Mouse (Mus musculus): ENCODE results near the gene Arpc3.
"Not testable (repeated sequence)": the region's sequence is repeated elsewhere in the genome, so short reads cannot be mapped to it uniquely, and the experiment has no call there.

Gene Arpc3

DNA sequence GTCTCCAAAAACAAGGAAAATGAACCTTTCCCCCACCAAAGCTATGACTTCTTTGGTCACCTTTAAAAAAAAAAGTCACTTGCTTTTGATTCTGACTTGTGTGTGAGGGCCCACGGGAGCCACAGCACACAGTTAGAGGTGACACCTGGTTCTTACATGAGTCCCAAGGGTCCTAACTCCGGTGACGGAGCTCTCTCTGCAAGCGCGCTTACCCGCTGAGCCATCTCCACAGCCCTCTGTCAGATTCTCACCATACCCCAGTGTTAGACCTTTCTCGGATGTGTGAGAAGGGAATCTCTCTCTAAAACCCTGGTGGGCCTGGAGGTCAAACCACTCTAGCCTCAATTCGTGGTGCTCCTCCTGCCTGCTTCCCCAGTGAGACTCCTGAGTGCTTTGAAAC lies 5.8 kb downstream of the Arpc3 start:
- no peak for DNase-seq (ENCODE audit: low read depth in 2 of 2, low spot score in 2 of 2)

DNA sequence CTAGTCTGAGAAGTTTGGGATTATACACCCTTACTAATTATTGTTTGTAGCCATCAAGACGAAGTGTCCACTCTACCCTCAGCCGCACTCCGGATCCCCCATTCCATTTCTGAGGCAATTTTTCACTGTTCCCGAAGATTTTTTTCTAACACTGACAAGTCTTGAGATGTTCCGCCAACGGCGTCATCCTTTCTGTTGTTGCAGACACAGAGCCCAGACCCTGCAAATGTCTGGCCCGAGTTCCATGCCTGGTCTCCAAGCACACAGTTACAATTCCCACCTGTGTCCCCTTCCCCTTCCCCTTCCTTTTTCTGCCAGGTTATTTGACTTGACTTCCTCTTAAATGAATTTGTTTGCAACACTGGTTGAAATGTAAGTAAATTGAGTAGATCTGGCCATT lies 8.2 kb downstream of the Arpc3 start:
- DNase-seq (ENCODE audit: low read depth in 2 of 2, low spot score in 2 of 2) = no peak

DNA sequence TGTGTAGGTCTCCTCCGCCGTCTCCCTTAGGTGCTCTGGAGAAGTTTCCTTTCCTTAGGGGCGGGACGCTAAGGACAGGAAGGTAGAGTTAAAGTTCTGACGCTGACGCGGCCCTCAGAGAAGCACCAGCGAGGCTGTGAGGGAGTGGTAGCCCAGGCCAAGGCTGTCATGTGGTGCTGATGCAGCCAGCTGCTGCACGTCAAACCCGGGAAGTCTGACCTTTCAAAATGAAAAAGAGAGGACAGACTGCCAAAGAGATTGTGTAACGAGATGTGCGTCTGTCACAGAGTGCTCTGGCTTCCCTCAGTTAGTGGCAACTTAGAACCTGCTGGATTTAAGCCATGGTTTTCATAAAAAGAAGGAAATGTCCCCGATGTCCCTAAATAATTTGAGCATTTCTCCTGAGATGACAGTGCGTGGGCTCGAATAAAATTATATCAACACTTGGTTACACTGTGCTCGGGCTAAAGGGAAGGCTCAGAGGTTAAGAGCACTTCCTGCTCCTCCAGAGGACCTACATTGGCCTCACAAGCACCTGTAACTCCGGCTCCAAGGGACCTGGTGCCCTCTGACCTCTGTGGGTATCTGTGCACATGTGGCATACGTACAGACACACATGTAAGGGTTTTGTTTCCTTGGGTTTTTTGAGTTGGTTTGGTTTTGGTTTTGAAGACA lies 9.1 kb downstream of the Arpc3 start:
- no peak for DNase-seq (ENCODE audit: low read depth in 2 of 2, low spot score in 2 of 2)

DNA sequence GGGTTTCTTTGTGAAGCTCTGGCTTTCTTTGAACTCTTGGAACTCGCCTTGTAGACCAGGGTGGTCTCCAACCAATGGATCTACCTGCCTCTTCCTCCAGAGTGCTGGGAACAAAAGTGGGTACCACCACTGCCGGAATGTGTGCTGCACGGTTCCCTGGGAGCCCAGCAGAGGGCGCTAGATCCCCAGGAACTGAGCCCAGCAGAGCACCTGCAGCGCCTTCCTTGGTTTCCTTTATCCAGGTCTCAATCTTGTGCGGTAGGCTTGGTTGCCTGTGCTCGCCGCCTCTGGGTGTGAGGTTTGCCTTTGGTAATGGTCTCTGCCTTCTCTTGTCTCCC lies 9.6 kb downstream of the Arpc3 start:
- peak; percentile 59 to 72 for DNase-seq (ENCODE audit: low read depth in 2 of 2, low spot score in 2 of 2)

DNA sequence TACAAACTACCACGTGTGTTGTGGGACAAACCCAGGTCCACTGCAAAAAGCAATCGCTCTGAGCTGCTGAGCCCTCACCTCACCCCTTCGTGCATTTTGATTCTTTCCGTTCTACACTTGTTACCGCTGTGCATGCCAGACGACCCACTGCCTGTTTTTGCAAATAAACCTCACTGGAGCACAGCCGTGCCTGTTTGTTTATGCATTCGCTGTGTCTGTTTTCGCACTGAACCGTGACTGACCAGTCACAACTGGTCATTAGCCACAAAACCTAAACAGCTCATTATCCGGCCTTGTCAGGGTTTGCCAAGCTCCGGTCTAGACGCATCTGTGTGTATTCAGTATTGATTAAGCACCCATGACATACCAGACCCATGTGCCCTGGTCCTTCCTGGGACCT lies 10.5 kb downstream of the Arpc3 start:
- no peak for DNase-seq (ENCODE audit: low read depth in 2 of 2, low spot score in 2 of 2)

DNA sequence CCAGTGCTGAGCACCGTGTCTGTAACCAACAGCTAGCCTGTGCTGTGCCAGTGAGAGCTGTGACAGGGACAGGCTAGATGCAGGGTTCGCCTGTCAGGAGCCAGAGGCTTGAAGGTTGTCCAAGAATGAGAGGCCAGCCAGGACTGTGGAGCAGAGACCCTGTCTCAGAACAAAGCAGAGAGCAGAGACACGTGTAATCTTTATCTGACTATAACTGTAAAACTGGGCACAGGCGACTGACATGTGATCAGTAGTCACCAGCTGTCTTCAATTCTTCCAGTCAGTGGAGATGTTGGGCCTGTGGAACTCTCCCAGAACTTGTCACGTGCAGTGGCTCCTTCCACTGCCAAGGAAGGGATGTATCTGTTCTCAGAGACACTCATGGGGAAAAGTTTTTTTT lies 11.1 kb downstream of the Arpc3 start:
- DNase-seq (ENCODE audit: low read depth in 2 of 2, low spot score in 2 of 2) = no peak

DNA sequence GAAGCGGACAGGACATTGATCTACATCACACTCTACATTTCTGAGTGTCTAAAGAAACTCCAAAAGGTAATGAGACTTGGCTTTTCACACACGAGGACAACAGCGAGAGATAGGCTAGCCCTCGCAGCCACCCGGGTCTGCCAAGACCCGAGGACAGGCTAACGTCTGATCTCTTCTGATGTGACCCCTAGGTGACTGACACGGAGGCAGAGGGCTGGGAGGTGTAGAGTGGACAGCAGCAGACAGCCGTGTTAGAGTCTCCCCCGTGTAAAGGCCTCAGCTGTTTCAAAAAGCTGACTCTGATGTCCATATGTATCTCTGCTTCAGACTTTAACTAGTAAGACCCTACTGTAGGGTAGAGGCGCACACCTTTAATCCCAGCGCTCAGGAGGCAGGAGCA lies 11.7 kb downstream of the Arpc3 start:
- DNase-seq (ENCODE audit: low read depth in 2 of 2, low spot score in 2 of 2) = no peak

DNA sequence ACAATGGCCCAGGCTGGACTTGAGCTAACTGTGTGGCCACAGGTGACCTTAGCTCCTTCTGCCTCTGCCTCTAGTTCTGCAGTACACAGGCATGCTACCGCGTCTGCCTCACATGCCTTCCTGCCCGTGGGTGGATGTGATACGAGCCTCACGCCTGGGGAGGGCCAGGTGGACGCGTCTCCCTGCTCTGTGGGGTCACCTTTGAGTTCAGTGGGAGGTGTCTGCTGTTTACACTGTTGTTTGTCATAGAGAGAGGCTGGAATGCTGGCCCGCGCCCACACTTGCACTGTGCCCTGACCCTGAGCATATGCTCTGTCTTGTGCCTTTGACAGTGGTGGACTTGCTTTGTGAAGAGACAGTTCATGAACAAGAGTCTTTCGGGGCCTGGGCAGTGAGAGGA lies 13.9 kb downstream of the Arpc3 start:
- no peak for DNase-seq (ENCODE audit: low read depth in 2 of 2, low spot score in 2 of 2)

DNA sequence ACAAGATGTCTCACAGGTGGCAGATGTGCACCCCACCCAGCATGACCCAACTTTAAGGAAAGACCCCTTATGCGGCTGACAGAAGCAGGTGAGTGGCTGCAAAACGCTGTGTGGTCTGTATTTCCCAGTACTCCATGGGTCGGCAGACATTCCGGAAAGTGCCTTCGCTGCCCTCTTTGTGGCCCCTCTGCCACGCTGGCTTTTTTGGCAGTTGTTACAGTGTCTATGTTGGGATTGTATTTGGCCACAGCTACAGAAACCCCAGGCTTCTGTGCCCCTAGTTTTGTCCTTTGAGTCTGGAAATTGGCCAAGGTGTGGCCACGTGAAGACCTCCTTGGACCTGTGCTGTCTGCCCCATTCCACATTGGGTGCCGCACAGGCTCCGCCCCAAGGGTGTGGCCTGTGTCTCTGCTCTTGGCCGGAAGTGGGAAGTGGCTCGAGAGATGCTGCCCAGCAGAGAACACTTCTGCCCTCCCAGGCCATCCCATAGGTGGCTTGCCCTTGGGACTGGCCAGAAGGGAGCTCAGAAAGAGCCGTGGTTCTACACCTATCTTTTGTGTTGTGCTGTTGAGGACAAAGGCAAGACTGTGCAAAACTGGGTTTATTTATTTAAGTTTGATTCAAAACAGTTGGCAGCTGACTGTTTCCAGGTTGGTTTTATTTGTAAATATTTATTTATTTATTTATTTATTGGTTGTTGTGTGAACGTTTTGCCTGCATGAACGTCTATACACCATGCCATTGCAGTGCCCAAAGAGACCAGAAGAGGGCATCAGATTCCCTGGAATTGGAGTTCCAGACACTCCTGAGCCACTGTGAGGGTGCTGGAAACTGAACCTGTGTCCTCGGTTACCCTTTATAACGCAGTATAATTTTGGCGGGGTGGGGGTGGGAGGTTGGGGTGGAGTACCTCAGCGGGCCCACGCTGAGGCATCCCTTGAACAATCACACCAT lies 18.3 kb downstream of the Arpc3 start:
- no peak for DNase-seq (ENCODE audit: low read depth in 2 of 2, low spot score in 2 of 2)

DNA sequence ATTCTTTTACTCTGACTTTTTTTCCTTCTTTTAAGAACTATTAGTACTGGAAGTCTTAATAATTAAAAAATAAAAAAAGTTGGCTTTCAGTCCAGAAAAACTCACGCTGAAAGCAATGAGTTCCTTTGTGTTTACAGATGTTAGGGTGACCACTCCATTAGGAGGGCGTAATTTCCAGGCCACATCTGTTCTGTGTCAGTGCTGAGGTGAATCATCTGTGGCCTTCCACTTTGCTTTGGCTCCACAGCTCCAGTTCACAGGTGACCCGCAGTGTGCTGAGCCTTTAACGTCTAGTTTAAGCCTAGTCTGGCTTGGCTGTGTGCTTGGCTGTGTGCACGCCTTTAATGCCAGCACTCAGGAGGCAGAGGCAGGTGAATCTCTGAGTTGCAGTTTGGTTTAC lies 20.2 kb downstream of the Arpc3 start:
- no peak for DNase-seq (ENCODE audit: low read depth in 2 of 2, low spot score in 2 of 2)

DNA sequence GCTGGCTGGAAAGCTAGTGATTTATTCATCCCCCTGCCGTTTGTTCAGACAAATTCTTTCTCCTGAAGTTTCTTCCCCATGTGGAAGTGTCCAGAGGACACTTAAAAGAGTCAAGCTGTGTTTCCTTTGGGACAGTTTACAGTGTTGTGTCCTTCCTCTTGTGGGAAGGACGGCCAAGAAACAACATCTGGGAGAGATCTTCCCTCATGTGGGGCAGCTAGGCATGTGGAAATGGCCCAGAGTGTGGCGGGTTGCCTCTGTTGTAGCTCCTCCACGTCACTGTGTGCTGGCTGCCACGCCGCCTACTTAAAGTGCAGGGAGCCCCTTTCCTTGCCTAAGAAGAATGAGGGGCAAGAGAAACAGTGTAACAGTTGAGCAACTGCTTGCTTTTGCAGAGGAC lies 21.1 kb downstream of the Arpc3 start:
- no peak for DNase-seq (ENCODE audit: low read depth in 2 of 2, low spot score in 2 of 2)

DNA sequence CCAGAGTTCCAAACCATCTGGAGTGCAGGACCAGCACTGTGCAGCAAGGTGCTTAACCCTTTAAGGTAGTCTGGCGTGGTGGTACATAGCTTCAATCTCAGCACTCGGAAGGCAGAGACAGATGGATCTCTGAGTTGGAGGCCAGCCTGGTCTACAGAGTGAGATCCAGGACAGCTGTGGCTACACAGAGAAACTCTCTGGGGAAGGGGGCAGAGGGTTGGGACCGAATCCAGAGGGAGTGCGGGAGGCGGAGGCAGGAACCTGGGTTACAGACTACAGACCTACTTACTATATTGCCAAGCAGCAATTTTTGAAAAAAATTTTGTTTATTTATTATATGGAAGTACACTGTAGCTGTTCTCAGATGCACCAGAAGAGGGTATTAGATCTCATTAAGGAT lies 22.7 kb downstream of the Arpc3 start:
- no peak for DNase-seq (ENCODE audit: low read depth in 2 of 2, low spot score in 2 of 2)

DNA sequence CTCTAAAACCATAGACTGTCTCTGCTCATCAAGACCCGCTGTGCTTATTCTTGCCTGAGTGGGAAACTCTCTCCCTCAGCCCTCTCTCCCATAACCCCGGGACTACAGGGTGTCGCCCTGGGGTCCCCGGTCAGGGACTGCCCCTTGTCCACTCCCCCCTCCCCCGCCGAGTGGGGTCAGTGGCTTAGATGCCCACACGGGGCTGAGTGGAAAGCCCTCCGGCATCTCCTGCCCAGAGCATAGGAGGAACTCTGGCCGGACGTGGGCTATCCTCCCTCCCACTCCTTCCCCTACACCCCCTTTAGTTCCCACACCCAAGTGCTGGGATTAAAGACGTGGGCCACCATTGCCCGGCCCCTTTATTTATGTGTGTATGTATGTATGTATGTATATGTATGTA lies 23.8 kb downstream of the Arpc3 start:
- no peak for DNase-seq (ENCODE audit: low read depth in 2 of 2, low spot score in 2 of 2)

DNA sequence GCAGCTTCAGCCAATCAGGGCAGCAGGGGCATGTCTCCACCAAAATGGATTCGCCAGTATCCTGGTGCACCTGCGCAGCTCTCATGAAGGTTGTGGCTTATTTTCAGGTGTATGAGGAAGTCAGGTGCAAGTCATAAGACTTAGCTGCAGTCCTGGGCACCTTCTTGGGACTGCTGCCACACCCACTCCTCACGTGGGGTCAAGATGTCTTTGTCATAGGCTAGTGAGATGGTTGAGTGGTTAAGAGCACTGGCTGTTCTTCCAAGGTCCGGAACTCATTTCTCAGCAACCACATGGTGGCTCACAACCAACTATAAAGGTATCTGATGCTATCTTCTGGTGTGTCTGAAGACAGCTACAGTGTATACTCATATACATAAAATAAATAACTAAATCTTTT lies 29.0 kb downstream of the Arpc3 start:
- not testable (repeated sequence) for DNase-seq (ENCODE audit: low read depth in 2 of 2, low spot score in 2 of 2)

DNA sequence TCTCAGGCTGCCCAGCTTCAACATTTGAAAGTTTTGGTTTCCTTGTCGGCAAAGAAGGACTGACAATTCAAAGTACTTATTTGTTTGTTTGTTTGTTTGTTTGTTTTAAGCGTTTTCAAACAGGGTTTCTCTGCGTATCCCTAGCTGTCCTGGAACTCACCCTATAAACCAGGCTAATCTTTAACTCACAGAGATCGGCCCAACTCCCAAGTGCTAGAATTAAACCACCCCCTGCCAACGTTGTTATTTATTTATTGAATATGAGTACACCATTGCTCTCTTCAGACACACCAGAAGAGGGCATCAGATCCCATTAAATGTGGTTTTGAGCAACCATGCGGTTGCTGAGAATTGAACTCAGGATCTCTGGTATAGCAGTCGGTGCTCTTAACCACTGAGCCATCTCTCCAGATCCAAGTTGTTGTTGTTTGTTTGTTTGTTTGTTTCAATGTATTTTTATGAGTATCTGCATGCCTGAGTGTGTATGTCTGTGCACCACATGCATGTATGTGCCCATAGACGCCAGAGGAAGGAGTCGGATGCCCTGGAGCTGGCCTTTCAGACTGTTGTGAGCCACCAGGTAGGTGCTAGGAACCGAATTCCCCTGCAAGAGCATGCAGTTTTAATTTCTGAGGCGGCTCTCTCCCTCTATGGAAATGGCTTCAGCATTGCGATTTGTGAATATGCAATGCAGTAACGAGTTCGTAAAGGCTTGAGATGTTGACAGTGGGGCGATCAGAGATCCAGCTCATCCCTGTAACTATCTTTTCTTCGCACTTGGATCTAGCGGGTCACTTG lies 29.8 kb downstream of the Arpc3 start, which contains the start of gene Anapc7:
TSS of gene Anapc7 (plus strand) at position 423 of the 798 bp plus-strand sequence.
- DNase-seq (ENCODE audit: low read depth in 2 of 2, low spot score in 2 of 2) = peak in 1 of 2 experiments; percentile 9

DNA sequence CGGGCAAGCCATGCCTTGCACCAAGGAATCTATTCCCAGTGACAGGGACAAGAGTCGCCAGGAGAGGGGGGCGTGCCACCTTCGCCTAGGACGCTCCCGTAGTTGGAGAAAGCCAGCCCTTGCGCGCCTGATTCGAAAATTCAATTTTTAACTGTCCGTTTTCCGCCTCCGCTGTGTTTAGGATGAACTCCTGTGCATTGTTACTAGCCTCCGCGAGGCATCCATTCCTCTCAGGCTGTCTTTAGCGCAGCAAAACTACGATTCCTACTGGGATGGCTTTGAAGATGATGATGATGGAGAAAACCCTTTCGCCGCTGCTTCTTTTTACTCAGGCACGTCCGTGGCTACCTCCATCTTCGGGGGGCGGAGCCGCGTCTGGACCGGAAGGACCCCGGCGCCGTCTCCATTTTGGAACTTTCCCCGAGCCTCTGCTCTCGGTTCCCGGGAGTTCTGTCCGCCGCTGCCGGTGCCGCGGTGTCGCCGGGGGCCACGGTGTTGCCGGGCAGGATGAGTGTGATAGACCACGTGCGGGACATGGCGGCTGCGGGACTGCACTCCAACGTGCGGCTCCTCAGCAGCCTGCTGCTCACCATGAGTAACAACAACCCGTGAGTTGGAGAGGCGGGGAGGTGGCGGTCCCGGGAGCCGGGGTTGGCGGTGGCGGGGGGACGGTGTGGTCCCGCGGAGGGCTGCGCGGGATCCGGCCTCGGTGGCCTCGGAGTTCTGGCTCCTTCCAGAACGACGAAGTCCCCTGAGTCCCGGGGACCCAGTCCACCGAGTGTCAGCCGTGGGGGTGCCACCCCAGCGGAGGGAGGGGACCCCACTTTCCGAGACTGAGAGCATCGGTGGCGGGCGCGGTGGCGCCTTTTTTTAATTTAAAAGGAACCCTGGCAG lies 30.6 kb downstream of the Arpc3 start:
- peak; percentile 85 to 95 for DNase-seq (ENCODE audit: low read depth in 2 of 2, low spot score in 2 of 2)

DNA sequence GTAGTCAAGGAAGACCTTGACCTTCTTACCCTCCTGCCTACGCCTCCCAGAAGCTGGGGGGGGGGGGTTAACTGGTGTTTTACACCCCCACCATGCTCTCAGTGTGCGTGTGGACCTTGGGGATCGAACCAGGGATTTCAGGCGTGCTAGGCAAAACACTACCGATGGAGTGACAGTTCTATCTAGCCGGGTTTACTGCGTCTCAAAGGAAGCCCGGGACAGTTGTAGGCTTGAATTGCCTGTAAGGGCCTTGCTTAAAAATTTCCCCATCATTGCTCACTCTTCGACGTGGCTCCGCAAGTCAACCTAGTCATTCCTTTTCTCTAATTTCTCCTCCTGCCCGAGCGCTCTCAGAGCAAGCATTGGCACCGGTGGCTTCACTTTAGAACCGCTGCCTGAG lies 31.4 kb downstream of the Arpc3 start:
- DNase-seq (ENCODE audit: low read depth in 2 of 2, low spot score in 2 of 2) = no peak

DNA sequence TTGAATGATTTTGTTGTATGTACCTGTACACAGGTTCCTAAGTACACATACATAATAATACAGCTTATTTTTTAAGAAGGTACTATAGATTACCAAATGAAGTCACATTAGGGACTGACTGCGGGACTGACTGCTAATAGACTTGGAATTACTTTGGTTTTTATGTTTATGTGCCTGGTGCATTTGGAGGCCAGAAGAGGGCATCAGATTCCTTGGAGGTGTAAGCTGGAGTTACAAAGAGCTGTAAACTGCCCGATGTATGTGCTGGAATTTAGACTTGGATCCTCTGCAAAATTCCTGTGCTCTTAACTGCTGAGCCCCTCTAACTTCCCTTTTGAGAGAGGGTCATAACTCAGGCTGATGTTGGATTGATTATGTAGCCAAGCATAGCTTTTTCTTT lies 33.9 kb downstream of the Arpc3 start:
- no peak for DNase-seq (ENCODE audit: low read depth in 2 of 2, low spot score in 2 of 2)

DNA sequence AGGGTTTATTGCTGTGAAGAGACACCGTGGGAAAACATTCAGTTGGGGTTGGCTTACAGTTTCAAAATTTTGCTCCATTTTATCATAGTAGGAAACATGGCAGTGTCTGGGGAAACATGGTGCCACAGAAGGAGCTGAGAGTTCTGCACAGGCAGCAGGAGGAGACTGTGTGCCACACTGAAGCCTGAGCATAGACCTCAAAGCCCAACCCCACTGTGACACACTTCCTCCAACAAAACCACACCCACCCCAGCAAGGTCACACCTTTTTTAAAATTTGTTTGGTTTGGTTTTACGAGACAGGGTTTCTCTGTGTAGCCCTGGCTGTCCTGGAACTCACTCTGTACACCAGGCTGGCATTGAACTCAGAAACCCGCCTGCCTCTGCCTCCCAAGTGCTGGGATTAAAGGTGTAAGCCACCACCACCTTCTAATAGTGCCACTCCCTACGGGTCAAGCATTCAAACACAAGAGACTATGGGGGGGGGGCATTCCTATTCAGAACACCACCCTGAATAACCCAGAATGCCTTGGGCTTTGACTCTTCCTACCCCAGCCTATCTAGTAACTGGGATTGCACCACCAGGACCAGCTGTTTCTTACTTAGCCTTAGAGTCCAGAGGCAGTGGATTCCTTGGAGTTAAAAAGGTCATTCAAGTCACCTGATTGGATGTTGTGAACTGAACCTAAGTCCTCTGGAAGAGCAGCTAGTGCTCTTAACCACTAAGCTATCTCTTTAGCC lies 38.5 kb downstream of the Arpc3 start:
- no peak for DNase-seq (ENCODE audit: low read depth in 2 of 2, low spot score in 2 of 2)

DNA sequence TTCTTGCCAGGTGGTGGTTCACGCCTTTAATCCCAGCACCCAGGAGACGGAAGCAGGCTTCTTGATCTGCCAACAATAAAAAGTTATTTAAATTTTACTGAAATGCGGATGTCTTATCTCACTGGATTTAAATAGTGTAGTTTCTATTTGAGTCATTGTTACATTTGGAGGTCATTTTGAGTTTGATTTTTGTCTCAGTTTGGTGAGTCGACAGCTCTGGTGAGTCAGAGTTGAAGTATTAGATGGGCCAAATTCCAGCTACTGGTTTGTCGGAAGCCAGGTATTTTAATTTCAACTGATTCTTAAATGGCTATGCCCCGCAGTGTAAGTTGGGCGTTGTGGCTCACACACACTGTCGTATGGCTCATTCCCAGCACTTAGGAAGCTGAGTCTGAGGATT lies 39.5 kb downstream of the Arpc3 start:
- DNase-seq (ENCODE audit: low read depth in 2 of 2, low spot score in 2 of 2) = no peak

Measured in CD8-positive naive resting alpha-beta T cell, adult 2 months (primary cell).